Mouse (Mus musculus) gastrocnemius, postnatal 36 days (tissue): ENCODE results near the gene Fkrp. TPM values are rescaled to one million over a fixed set of nuclear protein-coding genes. Genes with fewer than 3 reads are reported as not detected.

Experiments
- DNase-seq, 2 experiments: peaks; one replicate each; pipeline ENCODE4 v3.0.0; 2022
- intact Hi-C: fragments of 180-260 bp; cut with DNase I; formaldehyde crosslinking; loops from one replicate; pipeline ENCODE4 v1.15.1; 2025
- long read RNA-seq, 2 experiments: library from polyadenylated mRNA; stranded (forward); transcript quantifications; one replicate each; pipeline ENCODE4 v2.0.0; 2021
- total RNA-seq, 2 experiments: library from RNA; stranded (reverse); gene quantifications; 2 replicates each; pipeline ENCODE4 v1.2.3; 2021

The Fkrp gene
- 10 to 100 TPM; 45.3 to 50.1 TPM for total RNA-seq
- long read RNA-seq, experiment 1, transcript Fkrp-201 (3 exons, 2,827 nt): major isoform, 5 of 18 reads
- long read RNA-seq, experiment 1, partial matches to known transcripts: 8 of 18 reads
- long read RNA-seq, experiment 1, other reads (novel, unspliced or antisense): 5 of 18 reads
- long read RNA-seq, experiment 2, transcript Fkrp-201 (3 exons, 2,827 nt): major isoform, 13 of 23 reads
- long read RNA-seq, experiment 2, partial matches to known transcripts: 3 of 23 reads
- long read RNA-seq, experiment 2, other reads (novel, unspliced or antisense): 7 of 23 reads

- DNase-seq: peak; percentile 36 to 61
- intact Hi-C loops: no loop called here
Measured at GRCm38 (mm10) chr7:16816475-16817122, at the start of gene Fkrp. TSS of gene Fkrp (minus strand) at chr7:16816732.

GRCm38 (mm10) chr7:16859902-16860651 lies 43.5 kb upstream of the Fkrp start:
- DNase-seq: no peak

DNA sequence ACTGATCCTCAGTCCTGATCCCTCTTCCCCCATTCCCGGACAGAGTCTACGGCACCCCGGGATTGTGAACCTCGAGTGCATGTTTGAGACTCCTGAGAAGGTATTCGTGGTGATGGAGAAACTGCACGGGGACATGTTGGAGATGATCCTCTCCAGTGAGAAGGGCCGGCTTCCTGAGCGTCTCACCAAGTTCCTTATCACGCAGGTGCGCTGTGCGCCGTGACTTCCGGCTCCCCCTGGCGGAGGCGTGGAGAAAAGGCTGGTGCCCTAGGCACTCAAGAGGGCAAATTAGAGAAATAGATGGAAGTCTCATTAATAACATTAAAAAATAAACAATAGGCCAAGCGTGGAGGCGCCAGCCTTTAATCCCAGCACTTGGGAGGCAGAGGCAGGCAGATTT lies 41.8 kb upstream of the Fkrp start:
- intact Hi-C loops: no loop called here
- no peak for DNase-seq

More at GRCm38 (mm10) chr7:16859902-16860651, 43.5 kb upstream of the Fkrp start:
- intact Hi-C loops: no loop called here

DNA sequence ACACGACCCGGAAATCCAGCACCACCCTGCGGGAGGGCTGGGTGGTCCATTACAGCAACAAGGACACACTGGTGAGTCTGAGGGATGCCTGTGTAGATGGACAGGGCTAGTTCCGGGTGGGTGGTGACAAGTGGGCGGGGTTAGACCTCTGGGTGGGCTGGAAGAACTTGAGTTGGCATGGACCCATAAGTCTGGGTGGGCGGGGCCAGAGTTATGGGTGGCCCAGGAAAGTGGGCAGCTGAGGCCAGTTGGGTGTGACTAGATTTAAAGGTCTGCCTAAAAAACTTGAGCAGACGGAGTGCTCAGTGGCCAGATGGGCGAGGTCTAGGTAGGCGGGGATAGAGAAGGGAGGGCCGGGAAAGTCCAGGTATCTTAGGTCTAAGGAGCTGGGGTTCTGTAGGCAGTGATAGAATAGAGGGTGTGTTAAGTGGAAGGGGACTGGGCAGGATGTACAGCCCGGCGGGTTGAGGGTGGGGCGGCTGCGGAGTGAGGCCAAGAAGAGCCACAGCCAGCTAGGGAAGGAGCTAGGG lies 36.8 kb upstream of the Fkrp start:
- DNase-seq: no peak
- intact Hi-C loops: no loop called here

GRCm38 (mm10) chr7:16851636-16852035 lies 35.1 kb upstream of the Fkrp start:
- DNase-seq: no peak
- intact Hi-C loops: no loop called here

DNA sequence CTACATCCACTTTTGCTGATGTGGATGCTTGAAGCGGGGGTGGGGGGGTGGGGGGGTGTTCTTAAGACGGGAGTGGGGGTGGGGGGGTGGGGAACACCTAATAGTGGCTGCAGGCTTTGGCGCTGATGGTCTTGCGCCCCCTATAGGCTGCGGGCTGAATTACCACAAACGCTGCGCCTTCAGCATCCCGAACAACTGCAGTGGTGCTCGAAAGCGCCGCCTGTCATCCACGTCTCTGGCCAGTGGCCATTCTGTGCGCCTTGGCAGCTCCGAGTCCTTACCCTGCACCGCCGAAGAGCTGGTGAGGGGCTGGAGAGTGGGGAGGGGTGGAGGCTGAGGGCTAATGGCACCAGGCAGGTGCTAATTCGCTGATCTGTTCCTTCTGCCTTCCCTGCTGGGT lies 32.0 kb upstream of the Fkrp start:
- intact Hi-C loops: no loop called here
- peak; percentile 40 to 62 for DNase-seq

DNA sequence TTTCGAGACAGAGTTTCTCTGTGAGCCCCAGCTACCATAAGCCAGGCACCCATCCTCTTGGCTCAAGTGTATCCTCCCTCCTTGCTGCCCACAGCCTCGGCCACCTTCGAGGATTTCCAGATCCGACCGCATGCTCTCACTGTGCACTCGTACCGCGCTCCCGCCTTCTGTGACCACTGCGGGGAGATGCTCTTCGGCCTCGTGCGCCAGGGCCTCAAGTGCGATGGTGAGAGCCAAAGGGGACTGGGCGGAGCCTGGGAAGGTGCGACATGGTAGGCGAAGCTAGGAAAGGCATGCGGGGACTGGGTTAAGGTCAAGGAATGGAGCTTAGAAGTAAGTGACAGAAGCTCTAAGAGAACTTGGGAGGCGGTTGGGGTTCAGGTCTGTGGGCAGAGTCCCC lies 31.0 kb upstream of the Fkrp start:
- DNase-seq: no peak
- intact Hi-C loops: no loop called here

DNA sequence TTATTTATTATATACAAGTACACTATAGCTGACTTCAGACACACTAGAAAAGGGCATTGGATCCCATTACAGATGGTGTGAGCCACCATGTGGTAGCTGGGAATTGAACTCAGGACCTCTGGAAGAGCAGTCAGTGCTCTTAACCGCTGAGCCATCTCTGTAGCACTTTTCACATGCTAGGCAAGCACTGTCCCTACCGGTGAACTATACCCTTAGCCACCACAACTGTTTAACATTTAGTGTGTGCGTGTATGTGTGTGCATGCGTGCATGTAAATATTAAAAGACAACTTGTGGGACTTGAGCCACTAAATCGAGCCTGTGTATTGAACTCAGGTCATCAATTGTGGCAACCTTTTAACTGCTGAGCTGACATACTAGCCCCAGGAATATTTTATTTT lies 30.2 kb upstream of the Fkrp start:
- intact Hi-C loops: no loop called here
- no peak for DNase-seq

DNA sequence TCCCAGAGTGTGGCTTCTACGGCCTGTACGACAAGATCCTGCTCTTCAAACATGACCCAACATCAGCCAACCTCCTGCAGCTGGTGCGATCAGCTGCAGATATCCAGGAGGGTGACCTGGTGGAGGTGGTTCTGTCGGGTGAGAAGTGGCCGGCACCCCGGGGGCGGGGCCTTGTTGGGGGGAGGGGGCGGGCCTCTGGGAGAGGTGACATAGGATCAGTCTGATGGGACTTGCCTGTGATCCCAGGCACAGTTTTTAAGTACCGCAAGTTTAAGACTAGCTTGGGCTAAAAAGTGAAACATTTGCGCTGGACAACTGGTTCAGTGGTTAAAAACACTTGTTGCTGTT lies 29.3 kb upstream of the Fkrp start:
- no peak for DNase-seq
- intact Hi-C loops: no loop called here

DNA sequence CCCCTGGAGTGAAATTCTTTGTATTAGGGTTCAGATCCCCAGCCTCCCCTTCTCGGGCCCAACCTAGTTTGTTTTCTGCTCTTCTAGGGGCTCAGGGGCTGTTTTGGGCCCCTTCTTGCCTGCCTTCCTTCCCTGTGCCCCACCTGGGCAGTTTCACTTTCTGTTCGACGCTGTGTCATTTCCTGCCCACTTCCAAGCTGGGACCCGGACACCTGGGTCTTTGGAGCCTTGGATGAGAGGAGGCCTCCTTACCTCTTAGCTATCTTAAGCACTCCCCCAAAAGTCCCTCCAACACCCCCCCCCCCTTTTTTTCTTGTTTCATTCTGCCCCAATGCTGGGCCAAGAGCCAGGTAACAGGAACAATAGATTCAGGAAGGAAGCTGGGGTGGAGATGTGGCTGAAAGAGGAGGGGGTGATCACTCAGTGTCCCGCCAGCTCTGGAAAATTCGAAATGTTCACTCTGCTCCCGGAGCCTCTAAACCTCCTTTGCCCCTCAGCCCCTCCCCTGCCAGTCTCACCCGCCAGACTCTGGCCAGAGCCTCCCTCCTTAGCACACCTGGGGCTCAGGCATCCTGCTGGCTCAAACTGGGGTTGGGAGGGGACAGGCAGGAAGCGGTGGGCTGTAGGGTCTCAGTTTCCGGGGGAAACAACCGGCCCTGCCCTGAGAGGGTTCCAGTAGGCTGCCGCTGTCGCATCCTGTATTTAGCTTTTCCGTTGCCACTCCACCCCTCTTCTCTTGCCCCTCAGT lies 28.7 kb upstream of the Fkrp start:
- no peak for DNase-seq
- intact Hi-C loops: no loop called here

- no peak for DNase-seq
- intact Hi-C loops: no loop called here
Measured at GRCm38 (mm10) chr7:16844696-16845071, 28.2 kb upstream of the Fkrp start.

- intact Hi-C loops: no loop called here
- DNase-seq: peak in 1 of 2 experiments; percentile 38
Measured at GRCm38 (mm10) chr7:16843441-16844171, 27.1 kb upstream of the Fkrp start.

DNA sequence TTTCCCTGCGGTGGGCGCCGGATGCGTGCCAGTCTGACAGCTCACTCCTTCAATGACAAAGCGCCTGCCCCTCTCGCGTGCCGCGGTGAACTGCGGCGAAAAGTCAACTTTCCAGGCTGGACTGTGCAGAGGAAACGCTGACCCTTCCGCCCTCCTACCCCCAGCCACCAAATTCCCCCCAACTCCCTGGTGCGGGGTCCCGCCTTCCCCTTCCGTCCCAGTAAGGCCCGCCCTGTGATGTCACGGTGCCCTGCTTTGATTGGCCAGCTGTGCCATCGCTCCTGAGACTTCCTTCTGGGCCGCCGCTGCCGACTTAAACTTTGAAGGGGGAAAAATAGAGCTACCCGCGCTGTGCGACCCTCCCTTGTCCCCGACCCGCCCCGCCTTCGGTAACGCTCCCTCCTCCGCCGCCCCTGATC lies 26.1 kb upstream of the Fkrp start, which contains the start of gene Prkd2:
Gene Prkd2, plus strand, starts transcription at position 258 of the 419 bp plus-strand sequence.
- DNase-seq: peak; percentile 88 to 95
- intact Hi-C loops: no loop called here

DNA sequence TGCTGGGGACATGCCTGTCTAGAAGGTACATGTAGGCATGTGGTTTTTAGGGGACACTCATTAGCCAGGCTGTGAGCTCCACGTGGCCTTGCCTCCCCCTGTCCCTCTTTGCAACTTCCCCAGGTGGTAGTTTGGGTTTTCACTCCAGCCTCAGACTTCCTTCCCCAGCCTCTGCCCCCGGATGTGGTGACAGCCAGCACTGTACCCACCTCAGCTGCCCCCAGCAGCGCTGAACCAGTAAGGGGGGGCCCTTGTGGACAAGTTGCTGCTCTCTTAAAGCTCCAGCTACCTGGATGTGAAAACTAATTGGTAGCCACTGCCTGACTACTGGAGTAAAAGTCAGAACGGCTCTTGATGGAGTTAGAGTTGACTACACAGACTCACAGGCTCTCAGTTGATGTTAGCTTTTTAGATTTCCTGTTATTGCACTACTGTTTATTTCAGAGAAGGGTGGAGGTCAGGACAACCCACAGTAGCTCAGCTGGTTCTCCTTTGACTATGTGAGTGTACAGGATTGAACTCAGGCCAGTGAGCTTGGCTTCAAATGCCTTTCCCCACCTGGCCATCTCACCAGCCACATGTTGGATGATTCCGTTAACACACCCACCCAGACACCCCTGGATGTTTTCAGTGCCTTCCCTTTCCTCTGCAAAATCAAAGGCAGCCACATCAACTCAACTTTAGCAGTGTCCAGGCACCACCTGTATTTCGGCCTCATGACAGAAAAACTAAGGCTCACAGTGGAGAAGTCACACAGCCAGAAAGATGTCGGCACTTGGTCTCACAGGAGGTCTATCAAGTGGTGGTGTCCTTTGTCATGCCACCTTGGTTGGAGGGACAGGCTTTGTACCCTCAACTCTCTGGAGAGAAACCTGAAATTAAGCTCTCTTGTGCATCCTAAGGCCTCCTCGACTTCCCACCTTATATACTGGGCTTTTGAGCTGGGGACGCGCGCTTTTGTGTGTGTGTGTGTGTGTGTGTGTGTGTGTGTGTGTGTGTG lies 25.3 kb upstream of the Fkrp start:
- intact Hi-C loops: no loop called here
- no peak for DNase-seq

GRCm38 (mm10) chr7:16841078-16841477 lies 24.5 kb upstream of the Fkrp start:
- intact Hi-C loops: no loop called here
- DNase-seq: no peak

- intact Hi-C loops: no loop called here
- no peak for DNase-seq
Measured at GRCm38 (mm10) chr7:16840109-16840491, 23.6 kb upstream of the Fkrp start.

GRCm38 (mm10) chr7:16839427-16840108 lies 23.0 kb upstream of the Fkrp start:
- intact Hi-C loops: no loop called here

DNA sequence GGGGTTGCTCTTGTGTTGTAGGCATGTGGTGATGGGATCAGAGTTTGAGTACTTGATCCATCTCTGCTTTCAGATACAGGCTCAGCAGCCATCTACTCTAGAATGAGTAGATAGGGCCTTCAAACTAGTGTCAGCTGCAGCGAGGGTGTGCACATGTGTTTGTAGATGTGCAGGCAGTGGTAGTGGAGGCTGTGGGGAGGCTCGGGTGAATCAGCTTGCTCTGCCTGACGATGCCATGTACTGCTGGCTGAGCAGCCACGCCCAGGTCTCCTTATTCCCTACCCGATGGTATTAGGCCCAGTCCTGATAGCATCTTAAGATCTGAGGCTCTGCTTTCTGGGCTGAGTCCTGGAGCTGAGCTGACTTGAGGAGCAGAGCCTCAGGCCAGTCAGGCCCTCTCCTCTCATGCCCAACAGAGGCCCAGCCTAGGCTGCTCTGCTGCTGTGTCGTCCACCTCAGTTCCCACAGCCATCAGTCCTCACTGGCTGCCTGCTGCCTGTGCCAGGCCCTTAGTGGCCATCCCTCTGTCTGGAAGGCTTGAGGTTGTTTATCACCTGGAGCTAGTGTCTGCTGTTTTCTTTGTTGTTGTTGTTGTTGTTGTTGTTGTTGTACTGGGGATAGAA lies 22.4 kb upstream of the Fkrp start:
- intact Hi-C loops: no loop called here
- DNase-seq: no peak

More at GRCm38 (mm10) chr7:16839427-16840108, 23.0 kb upstream of the Fkrp start:
- DNase-seq: no peak
